Mouse (Mus musculus): ENCODE data around the gene Hsd11b2.

The Hsd11b2 gene

GRCm38 (mm10) chr8:105518436-105519313 is at the start of gene Hsd11b2:
Hsd11b2 (plus strand) TSS chr8:105518755.
- peak; percentile 59 for DNase-seq

- no peak for DNase-seq
Measured at GRCm38 (mm10) chr8:105469041-105469695, 49.4 kb upstream of the Hsd11b2 start.

GRCm38 (mm10) chr8:105469816-105470215 is 48.7 kb upstream of the Hsd11b2 start:
- DNase-seq: no peak

- no peak for DNase-seq
Measured at GRCm38 (mm10) chr8:105470262-105470661, 48.3 kb upstream of the Hsd11b2 start.

- no peak for DNase-seq
Measured at GRCm38 (mm10) chr8:105470681-105471313, 47.8 kb upstream of the Hsd11b2 start.

GRCm38 (mm10) chr8:105471314-105472015 is 47.1 kb upstream of the Hsd11b2 start, which contains the start of gene Tppp3:
Tppp3 (minus strand) TSS chr8:105471526.
- DNase-seq: peak; percentile 19

GRCm38 (mm10) chr8:105472414-105472932 is 46.1 kb upstream of the Hsd11b2 start:
- no peak for DNase-seq

GRCm38 (mm10) chr8:105472983-105473382 is 45.6 kb upstream of the Hsd11b2 start:
- no peak for DNase-seq

- peak; percentile 45 for DNase-seq
Measured at GRCm38 (mm10) chr8:105473816-105474606, 44.5 kb upstream of the Hsd11b2 start.

GRCm38 (mm10) chr8:105474680-105475079 is 43.9 kb upstream of the Hsd11b2 start:
- no peak for DNase-seq

- no peak for DNase-seq
Measured at GRCm38 (mm10) chr8:105475254-105475653, 43.3 kb upstream of the Hsd11b2 start.

GRCm38 (mm10) chr8:105475742-105476141 is 42.8 kb upstream of the Hsd11b2 start:
- no peak for DNase-seq

GRCm38 (mm10) chr8:105476161-105476560 is 42.4 kb upstream of the Hsd11b2 start:
- no peak for DNase-seq

GRCm38 (mm10) chr8:105476628-105477413 is 41.7 kb upstream of the Hsd11b2 start:
- peak; percentile 65 for DNase-seq

GRCm38 (mm10) chr8:105477792-105478191 is 40.8 kb upstream of the Hsd11b2 start:
- no peak for DNase-seq

- no peak for DNase-seq
Measured at GRCm38 (mm10) chr8:105481013-105481412, 37.5 kb upstream of the Hsd11b2 start.

GRCm38 (mm10) chr8:105481453-105481852 is 37.1 kb upstream of the Hsd11b2 start:
- peak; percentile 25 for DNase-seq

- DNase-seq: no peak
Measured at GRCm38 (mm10) chr8:105482123-105482522, 36.4 kb upstream of the Hsd11b2 start.

GRCm38 (mm10) chr8:105483212-105484029 is 35.1 kb upstream of the Hsd11b2 start:
- no peak for DNase-seq

- no peak for DNase-seq
Measured at GRCm38 (mm10) chr8:105484030-105484368, 34.6 kb upstream of the Hsd11b2 start.

All from thymus, postnatal 14 days (tissue).